Mouse (Mus musculus): ENCODE data around the gene Tcf7l2. TPM values are rescaled to one million over a fixed set of nuclear protein-coding genes. Genes with fewer than 3 reads are reported as not detected.
A peak's percentile ranks its signal among the peaks of the same experiment; 100 is the strongest.

Tcf7l2 gene
- total RNA-seq, 2 experiments from 2014 or later, result 22.8 to 26.1 TPM

DNA sequence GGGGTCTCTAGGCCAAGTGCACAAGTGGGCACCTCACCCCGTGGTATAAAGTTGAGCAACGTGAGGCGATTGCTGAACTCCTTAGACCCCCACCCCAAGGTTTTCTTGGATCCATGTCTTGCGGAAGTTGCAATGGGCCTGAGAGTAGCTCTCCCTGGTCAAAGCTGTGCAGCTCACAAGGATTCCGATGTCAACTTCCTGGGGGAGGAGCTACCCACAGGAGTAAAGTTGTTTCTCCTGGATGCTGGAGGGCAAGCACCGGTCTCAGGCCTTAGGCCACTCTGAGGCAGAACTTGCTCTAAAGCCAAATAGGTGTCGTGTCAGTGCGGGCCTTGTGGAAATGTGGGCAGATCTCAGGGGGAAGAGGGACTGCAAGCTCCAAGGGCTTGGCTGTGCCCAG is 12.2 kb upstream of the Tcf7l2 start:
- no peak for DNase-seq

DNA sequence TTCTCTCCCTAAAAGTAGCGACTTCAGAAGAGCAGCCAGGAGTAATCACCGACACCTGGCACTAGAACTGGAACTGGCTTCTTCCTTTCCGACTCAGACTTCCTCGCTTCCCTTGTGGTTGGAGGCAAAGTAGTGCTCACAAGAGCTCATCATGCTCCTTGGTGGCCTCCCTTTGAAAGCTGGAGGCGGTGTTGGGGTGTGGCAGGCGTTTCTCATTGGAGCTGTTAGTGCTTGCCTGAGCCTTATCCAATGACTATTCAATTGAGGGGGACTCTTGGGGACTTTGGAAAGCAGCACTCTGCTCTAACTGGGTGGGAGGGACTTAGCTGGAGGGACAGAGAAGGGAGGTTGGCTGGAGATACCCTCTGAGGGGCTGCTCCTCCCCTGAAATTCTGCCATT is 9.1 kb upstream of the Tcf7l2 start:
- DNase-seq, result no peak

DNA sequence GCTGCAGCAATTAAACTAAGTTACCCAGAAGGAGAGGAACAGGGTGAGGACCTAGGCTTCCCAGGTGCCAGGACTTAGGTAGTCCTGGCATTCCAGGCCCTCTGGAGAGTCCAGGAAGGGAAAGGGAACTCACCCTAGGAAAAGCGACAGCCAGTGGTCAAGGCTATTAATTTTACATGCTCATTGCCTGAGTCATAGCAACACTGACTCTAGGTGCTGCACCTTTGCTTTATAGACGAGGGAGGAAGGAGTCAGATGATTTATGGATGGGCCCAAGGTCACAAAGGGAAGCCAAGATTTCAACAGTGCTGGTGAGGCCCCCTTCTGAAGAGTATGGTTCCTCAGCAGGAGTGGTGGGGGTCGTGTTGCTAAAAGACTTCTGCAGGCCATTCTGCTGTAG is 8.6 kb upstream of the Tcf7l2 start:
- no peak for DNase-seq

DNA sequence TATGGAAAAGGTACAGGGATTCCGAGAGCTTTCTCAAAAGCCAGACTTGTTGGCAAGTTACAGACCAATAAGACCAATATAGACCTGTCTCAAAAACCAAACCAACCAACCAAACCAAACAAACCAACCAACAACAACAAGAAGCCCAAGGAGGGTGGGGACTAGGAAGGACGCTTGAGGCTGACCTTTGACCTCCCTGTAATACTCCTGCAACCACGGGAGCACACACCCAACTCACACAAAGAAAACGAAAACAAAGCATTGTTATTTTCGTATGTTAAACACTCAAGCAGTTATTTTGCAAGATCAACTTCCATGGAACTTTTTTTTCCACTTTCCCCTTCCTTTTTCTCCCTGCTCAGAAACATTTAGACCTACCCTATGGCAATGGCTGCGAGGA is 5.6 kb upstream of the Tcf7l2 start:
- DNase-seq, result no peak

DNA sequence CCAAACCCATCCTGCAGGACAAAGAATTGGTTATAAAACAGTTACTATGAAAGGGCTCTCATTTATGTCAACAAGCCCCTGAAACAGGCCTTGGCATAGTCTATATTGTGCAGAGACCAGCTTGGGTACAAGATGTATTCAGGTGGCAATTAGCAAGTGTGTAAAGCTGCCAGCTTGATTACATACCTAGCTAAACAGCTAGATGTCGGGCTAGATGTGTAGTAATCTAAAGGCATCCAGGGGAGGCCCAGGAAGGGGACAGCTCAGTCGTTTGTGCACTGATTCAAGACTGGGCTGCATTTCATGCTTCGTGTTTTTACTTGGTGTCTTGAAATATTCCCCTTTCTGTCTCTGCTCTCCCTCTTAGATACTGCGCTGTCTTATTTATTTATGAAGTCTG is 1.9 kb upstream of the Tcf7l2 start:
- DNase-seq, result no peak

DNA sequence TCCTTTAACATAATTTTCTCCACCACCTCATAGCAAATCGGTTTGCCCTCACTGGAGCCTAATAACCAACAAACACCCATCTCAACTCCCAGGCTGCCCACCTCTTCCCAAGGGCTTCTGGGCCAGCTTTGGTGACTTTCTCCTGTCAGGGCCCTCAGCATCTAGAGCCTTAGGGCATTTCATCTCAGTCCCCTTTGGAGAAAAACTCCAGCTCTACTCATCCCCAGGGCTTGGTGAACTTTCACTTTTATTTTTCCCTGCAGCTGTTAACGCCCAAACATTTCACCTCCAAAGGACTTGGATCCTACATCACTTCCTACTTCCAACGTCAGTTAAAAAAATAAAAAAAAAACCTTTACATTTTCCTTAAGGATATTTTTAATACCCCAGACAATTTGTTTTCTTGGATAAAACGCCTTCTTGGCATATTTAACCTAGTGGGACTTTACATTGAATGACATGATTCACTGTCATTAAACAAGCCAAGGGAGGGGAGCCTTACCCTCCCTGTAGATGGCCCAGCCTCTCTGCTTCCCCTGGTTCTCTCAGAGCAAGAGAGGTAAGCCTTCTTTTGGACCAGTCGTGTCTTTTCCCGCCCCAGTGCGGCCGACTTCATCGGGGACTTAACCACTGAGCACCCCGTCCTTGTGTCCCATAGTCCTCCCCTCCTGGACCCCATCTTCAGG is 724 bp upstream of the Tcf7l2 start:
- DNase-seq, result no peak

DNA sequence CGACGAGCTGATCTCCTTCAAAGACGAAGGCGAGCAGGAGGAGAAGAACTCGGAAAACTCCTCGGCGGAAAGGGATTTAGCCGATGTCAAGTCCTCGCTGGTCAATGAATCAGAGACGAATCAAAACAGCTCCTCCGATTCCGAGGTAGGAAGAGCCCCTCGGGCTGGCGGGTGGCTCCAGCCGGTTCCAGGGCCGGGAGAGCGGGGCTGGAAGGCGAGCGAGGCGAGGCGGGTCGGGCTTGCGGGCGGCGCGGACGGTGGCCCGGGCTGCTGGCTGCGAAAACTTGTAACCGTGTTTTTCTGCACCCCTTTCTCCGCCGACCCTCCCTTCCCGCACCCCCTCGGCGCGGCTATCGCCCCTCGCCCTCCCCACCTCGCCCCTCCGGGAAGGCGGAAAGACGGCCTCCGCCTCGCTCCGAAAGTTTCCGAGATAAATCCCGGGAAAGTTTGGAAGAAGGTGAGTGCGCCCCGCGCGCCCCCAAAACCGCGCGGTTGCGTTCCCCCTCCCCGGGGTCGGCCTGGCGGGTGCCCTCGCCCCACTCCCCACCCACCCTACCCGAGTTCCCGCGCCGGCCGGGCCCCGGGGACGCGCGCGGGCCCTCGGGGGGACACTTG is 873 bp downstream of the Tcf7l2 start:
- DNase-seq, result peak; percentile 66

DNA sequence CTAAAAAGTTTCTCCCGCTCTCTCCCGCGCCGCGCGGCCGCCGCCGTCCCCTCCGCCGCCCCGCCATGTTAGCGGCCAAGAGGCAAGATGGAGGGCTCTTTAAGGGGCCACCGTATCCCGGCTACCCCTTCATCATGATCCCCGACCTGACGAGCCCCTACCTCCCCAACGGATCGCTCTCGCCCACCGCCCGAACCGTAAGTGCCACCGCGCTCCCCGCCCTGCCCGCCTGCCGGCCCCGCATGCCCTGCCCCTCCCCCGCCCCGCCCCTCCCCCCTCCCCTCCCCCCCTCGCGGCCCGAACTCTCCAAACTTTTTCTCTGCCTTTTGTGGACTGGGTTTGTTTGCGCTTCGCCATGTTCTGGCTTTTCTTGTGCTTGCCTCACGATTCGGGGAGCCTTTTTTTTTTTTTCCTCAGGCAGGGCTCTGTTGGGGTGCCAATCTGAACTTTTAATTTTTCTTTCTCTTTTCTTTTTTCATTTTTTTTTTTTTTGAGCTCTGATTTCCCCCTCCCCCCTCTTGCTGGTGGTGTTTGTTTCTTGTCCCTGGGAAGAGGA is 1.5 kb downstream of the Tcf7l2 start:
- DNase-seq, result peak; percentile 73

DNA sequence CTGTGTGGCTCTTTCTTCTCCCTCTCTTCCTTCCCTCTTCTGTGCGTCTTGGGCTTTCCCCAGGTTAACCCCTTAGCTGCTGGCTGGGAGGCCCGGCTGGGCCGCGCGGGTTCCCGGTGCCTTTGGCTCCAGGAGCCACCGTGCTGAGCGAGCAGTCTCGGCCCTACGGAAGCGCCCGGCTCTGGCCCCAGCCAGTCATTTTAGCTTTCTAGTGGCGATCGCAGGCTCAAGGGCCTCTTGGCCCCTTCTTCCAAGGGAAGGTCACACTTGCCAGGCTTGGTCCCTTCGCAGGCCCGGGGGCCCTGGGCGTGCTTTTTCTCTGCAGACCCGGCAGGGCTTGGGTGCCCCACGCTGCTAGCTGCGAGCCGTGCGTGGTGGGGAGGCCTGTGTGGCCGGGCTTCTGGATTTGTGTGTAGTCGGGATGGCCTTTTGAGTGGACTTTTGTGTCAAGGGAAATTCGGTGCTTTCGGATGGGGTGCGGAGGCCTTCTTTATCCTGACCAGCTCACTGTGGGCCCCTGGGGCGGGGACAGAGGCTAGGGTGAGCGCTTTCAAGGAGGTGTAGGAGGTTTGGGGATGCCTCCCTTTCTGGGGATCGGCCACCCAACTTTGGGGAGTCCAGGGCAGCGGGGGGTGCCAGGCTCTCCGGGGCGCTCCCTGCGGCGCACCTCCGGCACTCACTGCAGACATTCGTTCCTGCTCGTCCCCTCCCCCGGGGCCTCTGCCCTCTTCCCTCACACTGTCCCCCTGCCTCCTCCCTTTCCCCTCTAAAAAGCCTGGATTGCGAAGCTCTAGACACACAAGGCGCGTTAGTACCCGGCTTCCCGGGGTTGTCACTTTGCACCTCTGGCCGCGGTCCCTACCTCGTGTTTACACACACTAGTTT is 2.2 kb downstream of the Tcf7l2 start:
- DNase-seq, result peak; percentile 78

DNA sequence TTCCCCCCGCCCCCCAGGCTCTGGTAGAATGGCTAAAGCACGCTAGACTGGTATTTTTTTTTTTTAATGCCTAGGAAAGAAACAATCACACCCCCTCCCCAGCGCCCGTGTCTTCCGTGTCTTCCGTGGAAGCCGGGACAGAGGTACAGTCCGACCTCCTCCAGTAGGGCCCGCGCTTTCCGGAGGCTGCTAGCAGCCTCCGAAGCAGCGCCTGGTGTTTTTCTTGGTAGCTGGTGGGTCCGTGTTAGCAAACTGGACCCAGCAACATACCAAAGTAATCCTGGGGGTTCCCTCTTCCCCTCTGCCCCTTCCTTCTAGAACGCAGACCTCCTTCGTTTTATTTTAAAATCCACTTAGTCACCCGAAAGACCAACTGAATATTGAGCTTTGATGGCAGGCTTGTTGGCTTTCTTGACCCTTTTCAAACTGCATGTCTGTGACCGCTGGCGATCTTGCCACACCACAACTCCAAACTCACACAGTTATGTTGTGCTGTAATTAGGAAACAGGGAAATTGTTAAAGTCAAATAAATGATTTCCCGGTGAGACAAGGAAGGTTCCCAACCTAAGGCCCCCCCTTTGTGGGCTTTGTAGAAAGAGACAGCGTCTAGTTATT is 3.1 kb downstream of the Tcf7l2 start:
- peak; percentile 38 for DNase-seq

DNA sequence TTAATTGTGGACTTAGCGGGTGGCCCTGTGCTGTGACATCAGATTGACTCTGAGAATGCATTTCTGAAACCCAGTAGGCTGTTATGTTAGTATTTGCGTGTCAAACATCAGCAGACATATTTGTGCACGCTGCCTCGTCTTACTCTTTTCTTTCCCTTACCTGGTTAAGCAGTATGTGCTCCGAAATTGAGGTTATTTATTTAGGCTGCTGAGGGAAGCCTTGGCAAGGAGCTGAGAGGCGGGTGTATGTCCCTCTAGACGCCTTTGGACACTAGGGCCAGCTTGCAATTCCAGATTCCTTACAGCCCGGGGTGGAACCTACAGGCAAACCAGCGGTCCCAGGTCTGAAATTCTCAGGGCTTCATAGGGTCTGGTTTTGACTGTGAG is 3.6 kb downstream of the Tcf7l2 start:
- DNase-seq, result peak; percentile 23

DNA sequence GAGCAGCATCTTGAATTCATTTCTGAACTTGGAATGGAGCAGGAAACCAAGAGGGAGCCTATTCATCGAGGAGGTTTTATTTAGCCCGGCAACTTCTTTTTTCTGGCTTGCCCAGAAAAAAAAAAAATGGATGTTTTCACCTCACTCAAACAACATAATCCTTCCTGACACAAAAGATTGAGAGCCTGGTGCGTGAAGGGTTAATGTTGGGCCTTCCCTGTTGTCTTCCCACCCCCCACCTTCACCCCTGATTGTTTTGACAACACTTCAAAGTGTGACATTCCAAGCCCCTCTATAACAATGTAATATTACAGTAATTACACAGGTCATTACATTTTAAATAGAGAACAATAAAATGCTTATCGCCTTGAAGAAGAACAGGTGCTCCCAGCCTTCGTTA is 4.6 kb downstream of the Tcf7l2 start:
- no peak for DNase-seq

DNA sequence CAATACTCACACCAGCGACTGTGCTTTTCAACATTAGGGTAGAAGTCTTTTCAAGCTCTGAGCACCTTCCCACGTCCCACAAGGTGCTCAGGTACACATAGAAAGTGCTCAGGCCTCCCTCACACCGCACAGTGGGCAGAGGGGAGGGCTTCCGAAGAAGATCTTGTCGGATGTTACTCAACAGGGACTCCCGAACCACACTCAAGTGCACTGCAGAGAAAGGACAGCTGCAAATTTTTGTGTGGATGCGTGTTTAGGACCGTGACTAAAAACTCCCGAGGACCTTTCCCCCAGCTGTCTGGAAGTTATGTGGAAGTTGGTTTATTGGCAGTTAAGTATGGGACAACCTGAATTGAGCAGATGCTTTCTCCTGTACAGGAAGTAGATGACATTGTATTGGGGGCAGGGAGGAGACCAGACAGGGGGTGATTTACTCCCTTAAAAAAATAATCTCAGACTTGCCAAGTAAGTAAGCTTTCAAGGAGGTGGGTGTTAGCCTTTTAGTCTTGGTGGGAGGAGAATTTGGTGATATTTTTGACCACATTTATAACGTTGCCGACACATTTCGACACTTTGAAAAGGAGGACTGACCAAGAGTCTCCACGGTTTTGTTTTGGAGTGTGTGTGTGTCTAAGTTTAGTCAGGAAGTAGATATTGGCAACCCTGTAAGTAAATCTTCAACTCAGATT is 5.8 kb downstream of the Tcf7l2 start:
- no peak for DNase-seq

DNA sequence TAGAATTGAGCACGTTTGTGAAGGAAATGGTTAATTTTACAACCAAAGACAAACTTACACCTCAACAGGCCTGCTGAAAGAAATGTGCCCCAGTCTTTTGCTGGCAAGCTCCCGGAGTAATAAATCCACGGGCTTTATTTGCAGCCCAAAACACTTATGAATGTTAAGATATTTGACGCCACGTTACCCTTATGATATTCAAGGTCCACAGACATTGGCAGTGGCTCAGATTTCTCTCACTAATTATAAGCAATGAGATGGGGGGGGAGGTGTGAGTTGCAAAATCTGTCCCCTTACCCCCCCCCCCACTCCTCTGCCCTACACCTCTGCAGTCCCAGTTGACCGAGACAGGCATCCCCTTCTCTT is 6.3 kb downstream of the Tcf7l2 start:
- no peak for DNase-seq

DNA sequence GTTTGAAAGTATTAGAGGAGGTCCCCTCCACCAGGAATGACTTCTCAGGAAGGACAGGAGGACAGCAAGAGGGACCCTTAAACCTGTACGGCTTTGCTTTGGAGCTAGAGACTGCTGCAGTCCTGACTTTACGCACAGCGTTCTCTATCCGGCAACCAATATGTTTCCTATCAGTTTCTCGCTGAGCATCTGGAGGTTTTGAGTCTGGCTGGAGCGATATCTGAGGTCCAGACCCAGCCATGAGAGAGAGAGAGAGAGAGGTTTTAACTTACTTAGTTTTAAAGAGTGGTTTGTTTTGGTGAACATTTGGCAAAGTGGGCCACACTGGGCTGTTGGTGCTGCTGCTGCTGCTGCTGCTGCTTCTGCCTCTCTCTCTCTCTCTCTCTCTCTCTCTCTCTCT is 7.2 kb downstream of the Tcf7l2 start:
- no peak for DNase-seq

DNA sequence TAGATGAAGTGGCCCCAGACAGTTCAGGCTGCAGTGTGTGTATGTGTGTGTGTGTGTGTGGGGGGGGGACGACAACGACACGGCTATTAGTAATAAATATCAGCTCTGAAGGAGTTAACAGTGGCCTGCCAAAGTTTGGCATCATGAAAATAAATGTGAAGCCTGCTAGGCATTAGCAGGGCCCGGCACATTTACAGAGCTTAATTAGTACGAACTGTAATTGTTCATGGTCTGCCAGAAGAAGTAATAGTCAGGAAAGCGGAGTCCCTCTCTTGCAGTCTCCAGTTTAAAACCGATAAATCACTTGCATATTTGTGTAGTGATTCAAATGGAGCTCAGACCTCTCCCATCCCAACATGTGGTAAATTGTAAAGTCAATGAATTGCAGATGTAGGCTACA is 7.9 kb downstream of the Tcf7l2 start:
- DNase-seq, result no peak

DNA sequence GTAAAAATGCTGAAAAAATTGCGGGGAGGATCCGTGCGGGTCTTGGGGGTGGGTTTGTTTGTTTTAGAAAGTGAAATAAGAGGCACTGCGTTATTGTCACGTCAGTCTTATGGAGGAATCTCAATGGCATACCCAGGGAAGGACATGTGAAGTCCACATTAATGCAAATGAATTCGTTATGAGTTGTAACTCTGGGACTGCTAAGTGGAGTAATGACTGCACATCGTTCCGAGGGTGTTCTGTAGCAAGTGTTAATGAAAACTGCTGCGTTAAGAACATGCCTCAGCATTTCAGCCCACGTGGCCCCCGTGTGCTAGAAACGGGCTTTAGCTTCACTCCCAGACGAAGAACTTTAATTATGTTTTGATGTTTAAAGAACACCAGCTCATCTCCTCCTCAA is 8.4 kb downstream of the Tcf7l2 start:
- DNase-seq, result no peak

DNA sequence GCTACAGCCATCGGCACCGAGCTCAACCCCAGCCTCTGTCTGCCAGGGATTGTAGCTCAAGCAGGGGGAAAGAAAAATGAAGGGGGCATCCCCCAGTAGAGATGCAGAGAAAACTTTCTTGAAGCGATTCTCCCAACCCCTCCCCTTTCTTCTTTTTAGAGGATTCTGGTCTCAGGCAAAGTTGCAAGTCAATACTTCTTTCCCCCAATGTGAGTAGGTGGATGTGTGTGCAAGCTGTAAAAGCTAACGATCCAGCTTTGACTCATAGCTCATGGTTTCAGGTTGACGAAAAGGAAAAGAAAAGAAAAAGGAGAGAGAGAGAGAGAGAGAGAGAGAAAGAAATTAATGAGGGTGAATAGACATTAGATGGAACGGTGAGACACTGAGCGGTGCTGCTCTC is 8.8 kb downstream of the Tcf7l2 start:
- no peak for DNase-seq

DNA sequence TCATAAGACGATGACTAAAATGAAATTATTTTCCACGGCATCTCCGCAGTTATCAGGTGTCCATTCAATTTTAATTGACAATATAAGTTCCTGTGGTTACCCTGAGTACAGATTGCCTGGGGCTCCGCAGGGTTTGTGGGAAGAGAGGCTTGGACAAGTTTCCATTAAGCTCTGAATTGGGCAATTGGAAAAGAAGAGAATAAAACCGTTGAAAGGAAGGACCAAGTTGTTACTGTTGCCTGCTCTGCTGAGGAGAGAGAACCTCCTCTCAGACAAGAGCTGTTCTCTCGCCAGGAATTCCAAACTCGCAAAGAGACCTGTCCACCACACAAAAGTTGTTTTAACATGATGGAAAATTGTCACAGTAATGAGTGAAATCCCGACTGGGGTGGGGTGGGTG is 11.2 kb downstream of the Tcf7l2 start:
- DNase-seq, result no peak

DNA sequence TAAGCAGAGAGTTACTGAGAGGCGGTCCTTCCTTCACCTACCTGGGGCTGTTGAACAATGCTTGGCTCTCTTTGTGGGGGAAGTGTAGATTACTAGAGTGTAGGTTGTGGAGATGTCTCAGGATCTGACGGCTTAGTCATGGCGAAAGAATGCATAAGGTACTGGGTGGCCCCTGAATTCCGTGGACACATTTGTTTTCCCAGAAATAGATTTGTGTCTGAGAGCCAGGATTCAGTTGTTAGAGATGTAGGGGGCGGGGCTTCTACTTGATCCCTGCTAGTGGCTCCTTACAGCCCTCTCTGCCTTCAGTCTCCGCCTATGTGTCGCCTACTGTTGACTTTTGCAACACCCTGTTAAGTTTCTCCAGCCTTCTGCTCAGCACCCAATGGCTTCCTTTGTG is 12.7 kb downstream of the Tcf7l2 start:
- no peak for DNase-seq

DNA sequence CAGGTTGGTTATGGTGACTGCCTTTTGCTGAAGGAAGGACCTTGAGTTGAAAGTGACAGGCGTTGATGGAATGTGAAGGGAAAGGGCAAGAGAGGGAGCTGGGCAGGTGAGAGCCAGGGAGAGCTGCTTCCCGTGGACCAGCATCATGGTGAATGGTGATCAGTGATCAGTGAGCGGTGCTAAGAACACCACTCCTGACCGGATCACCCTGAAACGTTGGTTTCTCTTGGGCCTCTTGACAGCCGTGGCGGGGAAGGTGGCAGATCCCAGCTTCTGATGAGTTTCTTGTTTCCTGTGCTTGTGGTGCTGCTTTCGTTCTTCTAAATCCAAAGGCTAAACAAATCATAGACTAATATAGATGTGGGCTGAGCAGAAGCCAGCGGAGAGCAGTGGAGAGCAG is 13.8 kb downstream of the Tcf7l2 start:
- no peak for DNase-seq

DNA sequence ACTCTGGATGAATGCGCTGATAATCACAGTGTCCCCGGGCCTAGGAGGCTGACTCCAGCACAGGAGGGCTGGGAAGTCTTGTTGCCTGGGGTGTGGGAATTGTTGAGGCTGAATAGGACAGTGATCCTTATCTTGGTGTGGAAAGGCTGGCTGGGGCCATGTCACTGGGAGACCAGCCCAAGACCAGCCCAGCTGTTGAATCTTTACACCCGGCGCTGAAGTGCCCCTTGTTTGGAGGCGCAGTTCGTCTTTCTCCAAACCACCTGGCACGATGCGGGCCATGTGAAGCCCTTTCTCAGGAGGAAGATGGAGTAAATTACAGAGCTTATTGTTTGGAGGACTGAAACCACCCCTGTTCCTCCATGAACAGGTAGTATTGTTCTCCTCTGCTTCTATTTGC is 15.1 kb downstream of the Tcf7l2 start:
- no peak for DNase-seq
